Mouse (Mus musculus): Measurements from ENCODE around the gene Cntln. TPM values are rescaled to one million over a fixed set of nuclear protein-coding genes. Genes with fewer than 3 reads are reported as not detected.

Gene Cntln
- total RNA-seq, 2 experiments from 2014 or later = 9.4 TPM

Other genes with a start within 250 kb of the Cntln start
- not detected in 2 replicates for gene Bnc2, start 209.0 kb upstream of the Cntln start, total RNA-seq (2015; ENCODE audit: low replicate concordance)
- gene Bnc2, start 209.0 kb upstream of the Cntln start, total RNA-seq (2017; ENCODE audit: low replicate concordance) = not detected in 2 replicates

Data from erythroblast, adult 5-6 weeks (primary cell).